Comparison of ENCODE assay signal across 18 mouse cellular contexts in genomic region chr16:82335670-82336069, GRCm38 (mm10).
"Had no signal": no experiment of that assay in that cellular context is flagged by ENCODE, and none has a peak within 500 bp of the region (broad histone marks: within the 10 kb centered on the region; RNA-seq: fewer than 3 reads in every experiment).

No protein-coding gene starts in this region.

- H3K27me3 ChIP-seq: lung, embryonic 15.5 days; megakaryocyte, embryonic 14.5 days; midbrain, embryonic 13.5 days; midbrain, embryonic 15.5 days; neural tube, embryonic 12.5 days; stomach, embryonic 15.5 days had no signal

- H3K9ac ChIP-seq: liver, postnatal 0 days; lung, embryonic 15.5 days; midbrain, embryonic 13.5 days; midbrain, embryonic 15.5 days; neural tube, embryonic 12.5 days; stomach, embryonic 15.5 days had no signal

- H3K4me1 ChIP-seq: lung, embryonic 15.5 days; megakaryocyte, embryonic 14.5 days; midbrain, embryonic 13.5 days; midbrain, embryonic 15.5 days; neural tube, embryonic 12.5 days; stomach, embryonic 15.5 days had no signal

- H3K9me3 ChIP-seq: lung, embryonic 15.5 days; megakaryocyte, embryonic 14.5 days; midbrain, embryonic 13.5 days; midbrain, embryonic 15.5 days; neural tube, embryonic 12.5 days; stomach, embryonic 15.5 days had no signal

- H3K36me3 ChIP-seq: lung, embryonic 15.5 days; midbrain, embryonic 13.5 days; midbrain, embryonic 15.5 days; neural tube, embryonic 12.5 days; stomach, embryonic 15.5 days had no signal

- DNase-seq: liver, postnatal 0 days; lung, adult 2 months; lung, postnatal 14 days; lung, postnatal 36 days; right cerebral cortex, postnatal 14 days; thymus, adult 2 months; thymus, postnatal 25 days; thymus, postnatal 4 days had no signal

- H3K4me3 ChIP-seq: lung, embryonic 15.5 days; megakaryocyte, embryonic 14.5 days; midbrain, embryonic 13.5 days; midbrain, embryonic 15.5 days; neural tube, embryonic 12.5 days; stomach, embryonic 15.5 days had no signal

- ATAC-seq: liver, postnatal 0 days; lung, postnatal 0 days; midbrain, embryonic 13.5 days; midbrain, embryonic 15.5 days had no signal

- H3K4me2 ChIP-seq: lung, embryonic 15.5 days; midbrain, embryonic 11.5 days; midbrain, embryonic 13.5 days; midbrain, embryonic 15.5 days; neural tube, embryonic 12.5 days; stomach, embryonic 15.5 days had no signal

- H3K27ac ChIP-seq: lung, embryonic 15.5 days; macrophage; midbrain, embryonic 13.5 days; midbrain, embryonic 15.5 days; neural tube, embryonic 12.5 days; stomach, embryonic 15.5 days; stomach, postnatal 0 days had no signal
